Mouse (Mus musculus): ENCODE measurements around the gene Slc5a1.

Gene Slc5a1

DNA sequence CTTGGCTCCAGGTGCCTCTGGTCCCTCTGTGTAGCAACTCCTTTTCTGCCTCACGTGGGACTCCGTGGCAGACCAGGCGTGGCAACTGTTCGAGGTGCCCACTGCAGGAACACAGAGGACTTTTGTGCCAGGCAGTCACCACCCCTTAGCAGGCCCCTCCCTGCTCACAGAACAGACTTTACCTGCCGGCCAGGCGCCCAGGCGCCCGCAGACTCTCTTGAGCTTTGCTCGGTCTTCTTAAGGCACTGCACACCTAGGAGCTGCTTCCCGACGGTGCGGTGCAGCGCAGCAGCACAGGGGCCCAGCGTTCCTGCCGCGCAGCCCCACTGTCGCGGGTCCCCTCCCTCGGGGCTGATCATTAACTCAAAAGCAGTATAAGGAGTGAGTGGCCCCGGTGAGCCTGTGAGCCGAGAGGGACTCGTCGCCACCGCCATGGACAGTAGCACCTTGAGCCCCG lies at the start of gene Slc5a1:
Gene Slc5a1, plus strand, starts transcription at position 195 of the 457 bp plus-strand sequence.
- in situ Hi-C loops (cut with MboI; ENCODE audit: unreplicated experiment in 2 of 2) = no loop called here

- in situ Hi-C loops (cut with MboI; ENCODE audit: unreplicated experiment in 2 of 2) = no loop called here
Measured at GRCm38 (mm10) chr5:33056126-33056765, 47.8 kb upstream of the Slc5a1 start.

GRCm38 (mm10) chr5:33070071-33070470 lies 33.9 kb upstream of the Slc5a1 start:
- in situ Hi-C loops (cut with MboI; ENCODE audit: unreplicated experiment in 2 of 2) = no loop called here

DNA sequence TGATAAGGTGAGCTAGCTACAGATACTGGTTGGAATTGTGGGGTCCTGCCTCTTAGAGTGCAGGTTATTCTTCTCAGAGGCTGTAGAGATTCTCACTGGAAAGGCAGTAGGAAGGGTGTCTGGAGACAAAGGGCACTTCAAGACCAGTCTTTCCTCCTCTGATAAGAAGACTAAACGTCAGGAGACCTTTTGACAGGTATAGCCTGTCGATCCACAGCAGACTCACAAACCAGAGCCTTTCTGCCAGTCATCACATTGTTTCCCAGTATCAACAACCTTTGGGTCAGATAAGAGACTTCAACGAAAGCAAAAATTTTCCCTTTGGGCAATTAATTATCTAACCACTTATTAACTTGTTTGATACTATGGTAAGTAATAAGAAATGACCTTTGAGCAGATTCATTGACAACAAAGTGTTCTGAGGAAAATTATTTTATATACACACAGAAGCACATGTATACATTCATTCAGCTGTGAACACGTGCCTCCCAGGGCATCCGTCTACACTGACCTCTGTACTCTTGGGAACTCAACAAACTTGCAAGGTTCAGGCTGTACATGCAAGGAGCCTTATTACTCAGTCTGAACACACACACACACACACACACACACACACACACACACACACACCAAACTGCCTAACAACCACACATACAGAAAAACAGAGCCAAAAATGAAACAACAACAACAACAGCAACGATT lies 27.4 kb upstream of the Slc5a1 start:
- in situ Hi-C loops (cut with MboI; ENCODE audit: unreplicated experiment in 2 of 2) = no loop called here

DNA sequence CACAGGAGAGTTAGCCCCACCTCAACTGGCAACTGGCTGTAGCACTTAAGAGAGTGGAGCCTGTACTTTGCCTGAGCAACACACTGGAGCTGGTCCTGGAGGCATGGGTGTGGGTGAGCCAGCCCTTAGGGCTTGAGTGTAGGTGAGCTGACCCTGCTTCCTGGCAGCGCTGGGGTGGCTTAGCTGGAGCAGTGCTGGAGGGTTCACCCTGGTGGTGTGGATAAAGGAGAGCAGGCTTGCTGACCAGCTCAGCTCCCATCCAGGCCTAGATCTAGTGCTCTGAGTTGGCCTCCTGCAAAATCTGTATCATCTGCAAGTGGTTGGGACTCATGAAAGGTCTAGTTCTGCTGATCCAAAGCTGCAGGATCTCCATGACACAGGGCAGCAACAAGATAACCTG lies 21.1 kb upstream of the Slc5a1 start:
- in situ Hi-C loops (cut with MboI; ENCODE audit: unreplicated experiment in 2 of 2) = no loop called here

DNA sequence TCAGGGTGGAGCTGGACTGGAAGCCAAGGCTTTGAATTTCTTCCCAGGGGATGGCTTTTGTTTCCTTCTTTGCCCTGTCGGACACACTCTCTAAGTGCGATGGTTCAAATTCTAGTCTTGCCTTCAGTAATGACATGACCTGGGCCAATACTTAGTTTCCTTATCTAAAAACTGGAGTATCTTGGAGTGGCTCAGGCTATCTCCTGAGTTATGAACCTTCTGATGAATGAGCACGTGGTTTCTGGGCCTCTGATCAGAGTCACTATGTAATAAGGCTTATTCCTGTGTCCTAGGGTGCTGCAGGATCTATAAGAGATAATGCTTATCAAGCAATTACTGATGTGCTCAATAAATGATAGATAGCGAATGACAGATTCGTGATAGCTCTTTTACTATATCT lies 19.4 kb upstream of the Slc5a1 start:
- in situ Hi-C loops (cut with MboI; ENCODE audit: unreplicated experiment in 2 of 2) = no loop called here

DNA sequence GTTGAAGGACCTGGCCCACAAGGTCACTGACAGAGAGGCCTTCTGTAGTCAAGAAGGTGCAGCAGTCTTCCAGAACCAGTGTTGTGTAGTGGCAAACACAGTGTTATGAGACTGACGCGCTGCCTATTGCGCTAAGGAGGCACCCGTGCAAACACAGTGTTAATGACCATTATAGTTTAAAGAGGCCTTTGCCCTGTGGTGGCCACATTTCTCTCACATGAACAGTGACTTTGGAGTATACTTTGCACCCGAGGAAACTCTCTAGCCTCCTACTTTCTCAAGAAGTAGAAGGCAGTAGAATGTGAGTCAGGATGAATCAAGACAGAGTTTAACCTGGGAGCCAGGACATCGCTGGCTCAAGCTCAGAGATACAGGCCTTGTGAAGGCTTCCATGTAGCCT lies 12.7 kb upstream of the Slc5a1 start:
- in situ Hi-C loops (cut with MboI; ENCODE audit: unreplicated experiment in 2 of 2) = no loop called here

DNA sequence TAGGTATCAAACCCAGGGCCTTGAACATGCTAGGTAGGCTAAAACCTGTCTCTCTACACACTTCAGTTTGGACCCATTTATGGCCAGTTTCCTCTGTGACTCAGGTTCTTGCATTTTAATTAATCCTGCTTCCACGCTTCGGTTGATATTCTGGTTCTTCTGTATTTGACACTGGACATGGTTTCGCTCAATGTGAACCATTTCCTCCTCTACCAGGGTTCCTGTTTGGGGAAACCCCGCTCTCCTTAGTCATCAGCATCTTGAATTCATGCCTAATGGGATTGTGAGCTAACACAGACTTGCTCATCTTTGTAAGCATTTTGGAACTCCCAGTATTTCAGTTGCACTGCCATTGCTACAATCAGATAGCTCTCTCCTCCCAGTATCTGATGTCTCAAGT lies 8.7 kb upstream of the Slc5a1 start:
- in situ Hi-C loops (cut with MboI; ENCODE audit: unreplicated experiment in 2 of 2) = no loop called here

DNA sequence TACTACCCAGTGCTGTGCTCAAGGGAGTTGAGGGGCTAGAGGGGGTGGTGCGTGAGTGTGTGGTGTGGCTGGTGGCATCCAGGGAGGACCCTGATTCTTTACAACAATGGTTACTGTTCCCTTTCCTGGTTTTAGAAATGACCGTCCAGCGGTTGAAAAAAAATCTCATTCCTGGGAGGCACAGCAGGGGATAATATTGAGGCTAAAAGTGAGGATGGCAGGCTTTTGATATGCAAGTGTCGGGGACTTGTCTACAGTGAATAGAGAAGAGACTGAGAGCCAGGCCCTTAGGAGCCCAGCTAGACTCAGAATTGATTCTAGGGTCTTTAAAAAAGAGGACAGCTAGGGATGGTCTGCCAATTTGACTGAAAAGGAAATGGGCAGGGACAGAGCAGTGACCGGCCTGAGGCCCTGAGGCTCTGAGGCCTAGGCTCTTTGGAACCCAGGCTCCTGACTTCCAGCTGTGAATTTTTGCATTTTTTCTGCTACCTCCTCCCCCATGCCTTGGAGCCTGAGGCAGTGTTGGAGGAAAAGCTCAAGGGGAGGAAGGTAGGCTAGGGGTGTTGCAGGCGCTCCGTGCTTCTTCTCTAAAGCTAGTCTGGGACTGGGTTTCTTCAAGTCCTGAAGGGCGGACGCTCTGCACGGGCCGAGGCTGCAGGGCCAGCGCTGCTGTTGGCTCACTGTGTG lies 1.5 kb upstream of the Slc5a1 start:
- in situ Hi-C loops (cut with MboI; ENCODE audit: unreplicated experiment in 2 of 2) = no loop called here

DNA sequence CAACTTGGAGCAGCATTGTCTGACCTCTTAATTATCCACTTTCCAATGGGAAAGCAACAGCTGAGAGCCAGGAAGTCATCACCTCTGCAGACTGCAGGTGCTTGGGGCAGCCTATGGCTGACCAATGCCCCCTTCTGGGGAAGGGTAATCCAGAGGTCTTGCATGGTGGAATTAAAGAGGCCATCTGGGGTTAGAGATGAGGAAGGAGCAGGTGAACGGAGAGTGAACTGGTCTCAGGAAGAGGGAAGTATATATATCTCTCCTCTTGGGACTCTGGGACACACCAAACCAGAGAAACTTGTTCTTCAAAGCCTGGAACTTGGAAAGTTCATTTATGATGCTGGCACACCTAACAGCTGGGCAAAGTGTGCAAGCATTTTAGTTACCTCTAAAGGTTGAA lies 857 bp downstream of the Slc5a1 start:
- in situ Hi-C loops (cut with MboI; ENCODE audit: unreplicated experiment in 2 of 2) = no loop called here

DNA sequence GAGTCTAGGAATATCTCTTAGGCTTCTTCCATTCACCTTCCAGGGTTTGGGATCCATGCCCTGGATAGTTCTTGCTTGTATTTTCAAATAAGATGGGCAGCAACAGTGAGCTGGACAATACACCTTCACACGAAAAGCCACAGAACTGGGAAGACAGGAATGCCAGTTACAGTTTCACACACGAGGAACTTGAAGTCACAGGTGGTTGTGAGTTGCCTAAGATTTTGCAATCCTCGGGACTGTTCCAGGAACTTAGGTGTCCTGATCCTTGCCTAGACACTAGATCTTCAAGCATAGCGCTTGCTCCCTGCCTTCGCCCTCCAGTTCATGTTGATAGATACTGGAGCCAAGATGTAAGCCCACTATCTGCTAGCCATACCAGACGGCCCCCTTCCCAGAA lies 1.6 kb downstream of the Slc5a1 start:
- in situ Hi-C loops (cut with MboI; ENCODE audit: unreplicated experiment in 2 of 2) = no loop called here

DNA sequence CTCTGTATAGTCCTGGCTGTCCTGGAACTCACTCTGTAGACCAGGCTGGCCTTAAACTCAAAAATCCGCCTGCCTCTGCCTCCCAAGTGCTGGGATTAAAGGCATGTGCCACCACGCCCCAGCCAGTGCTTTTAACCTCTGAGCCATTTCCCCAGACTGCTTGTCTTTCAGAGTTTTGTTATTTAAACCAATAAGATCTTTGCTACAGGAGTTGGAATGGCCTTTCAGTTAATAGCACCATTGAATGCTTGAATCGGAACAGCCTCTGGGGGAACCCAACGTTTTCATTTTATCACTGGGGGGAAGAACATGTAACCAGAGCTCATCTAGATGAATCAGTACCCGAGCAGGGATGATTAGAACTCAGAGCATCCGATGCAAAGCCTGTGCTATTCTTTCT lies 3.0 kb downstream of the Slc5a1 start:
- in situ Hi-C loops (cut with MboI; ENCODE audit: unreplicated experiment in 2 of 2) = no loop called here

DNA sequence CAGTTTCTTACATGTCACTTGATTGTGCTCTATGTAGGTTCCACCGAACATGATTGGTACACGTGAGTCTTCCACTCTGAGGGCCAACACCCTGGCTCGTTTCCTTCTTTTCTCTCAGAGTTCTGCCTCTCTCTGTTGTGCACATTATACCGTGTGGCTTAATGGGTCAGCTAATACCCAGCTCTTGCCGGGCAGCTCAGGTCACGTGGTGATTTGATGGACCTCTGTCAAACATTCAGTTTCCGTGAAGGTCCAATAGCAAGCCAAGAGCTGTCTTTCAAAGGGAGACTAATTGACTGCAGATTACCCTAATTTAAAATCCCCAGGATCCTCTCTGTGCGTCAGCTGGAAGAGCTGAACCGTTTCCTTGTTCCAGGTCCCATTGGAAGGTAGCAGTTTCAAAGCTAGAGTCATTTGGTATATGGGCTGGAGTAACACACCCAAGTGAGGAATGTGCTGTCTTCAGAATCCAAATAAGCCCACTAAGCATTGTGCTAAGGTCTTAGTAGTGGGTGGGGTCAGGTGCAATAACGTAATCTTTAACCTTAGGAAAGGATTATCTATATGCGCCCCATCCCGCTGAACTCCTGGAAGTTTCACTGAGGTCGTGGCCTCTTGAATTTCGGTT lies 3.9 kb downstream of the Slc5a1 start:
- in situ Hi-C loops (cut with MboI; ENCODE audit: unreplicated experiment in 2 of 2) = no loop called here

DNA sequence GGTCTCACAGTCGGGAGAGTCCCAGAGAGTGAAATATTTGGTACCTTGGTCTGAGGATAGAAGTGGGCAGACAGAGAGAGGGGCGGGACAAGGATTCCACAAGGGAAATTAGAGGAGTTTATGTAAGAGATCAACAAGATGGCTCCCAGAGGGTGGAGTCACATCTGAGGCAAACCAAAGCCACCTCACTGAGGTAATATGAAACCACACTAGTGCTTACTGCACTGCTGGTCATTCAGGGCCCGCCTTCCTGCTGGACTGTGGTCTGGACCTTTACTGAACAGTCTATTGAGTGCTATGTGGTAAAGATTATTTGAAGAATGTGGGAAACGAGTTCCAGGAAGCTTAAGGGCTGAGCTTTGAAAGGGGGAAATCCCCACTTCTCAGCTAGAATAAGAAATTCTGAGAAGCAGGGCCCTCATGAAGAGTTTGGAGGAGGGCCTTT lies 17.9 kb downstream of the Slc5a1 start:
- in situ Hi-C loops (cut with MboI; ENCODE audit: unreplicated experiment in 2 of 2) = no loop called here

DNA sequence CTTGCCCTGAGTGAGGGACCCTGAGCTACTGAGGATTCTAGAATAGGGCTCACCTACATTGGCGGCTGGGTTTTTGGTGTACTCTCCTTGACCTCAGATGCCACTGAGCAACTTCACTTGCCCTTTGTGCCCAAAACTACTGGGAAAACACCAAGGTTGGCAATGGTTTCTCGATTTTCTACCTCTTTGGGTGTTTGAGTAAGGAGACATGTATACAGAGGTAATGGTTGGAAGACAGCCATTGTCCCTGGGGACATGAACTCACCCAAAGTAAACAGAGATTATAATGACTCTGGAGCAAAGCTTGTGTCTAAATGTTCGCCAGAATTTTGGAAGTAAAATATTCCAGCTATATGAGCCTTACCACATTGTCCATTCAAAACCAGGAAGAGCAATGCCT lies 19.6 kb downstream of the Slc5a1 start:
- in situ Hi-C loops (cut with MboI; ENCODE audit: unreplicated experiment in 2 of 2) = no loop called here

- in situ Hi-C loops (cut with MboI; ENCODE audit: unreplicated experiment in 2 of 2) = loop anchor here in 1 of 2 experiments (25.0 kb wide), 1 partner anchor 213 kb away; no protein-coding TSS in a partner anchor
Measured at GRCm38 (mm10) chr5:33125318-33125717, 21.3 kb downstream of the Slc5a1 start.

GRCm38 (mm10) chr5:33134132-33134531 lies 30.1 kb downstream of the Slc5a1 start:
- in situ Hi-C loops (cut with MboI; ENCODE audit: unreplicated experiment in 2 of 2) = loop anchor here (10.0 to 25.0 kb wide), 2 partner anchors 219 to 222 kb away; no protein-coding TSS in a partner anchor

- in situ Hi-C loops (cut with MboI; ENCODE audit: unreplicated experiment in 2 of 2) = loop anchor here (5.0 to 25.0 kb wide), 3 partner anchors 88 to 223 kb away; no protein-coding TSS in a partner anchor
Measured at GRCm38 (mm10) chr5:33135611-33136010, 31.6 kb downstream of the Slc5a1 start.

DNA sequence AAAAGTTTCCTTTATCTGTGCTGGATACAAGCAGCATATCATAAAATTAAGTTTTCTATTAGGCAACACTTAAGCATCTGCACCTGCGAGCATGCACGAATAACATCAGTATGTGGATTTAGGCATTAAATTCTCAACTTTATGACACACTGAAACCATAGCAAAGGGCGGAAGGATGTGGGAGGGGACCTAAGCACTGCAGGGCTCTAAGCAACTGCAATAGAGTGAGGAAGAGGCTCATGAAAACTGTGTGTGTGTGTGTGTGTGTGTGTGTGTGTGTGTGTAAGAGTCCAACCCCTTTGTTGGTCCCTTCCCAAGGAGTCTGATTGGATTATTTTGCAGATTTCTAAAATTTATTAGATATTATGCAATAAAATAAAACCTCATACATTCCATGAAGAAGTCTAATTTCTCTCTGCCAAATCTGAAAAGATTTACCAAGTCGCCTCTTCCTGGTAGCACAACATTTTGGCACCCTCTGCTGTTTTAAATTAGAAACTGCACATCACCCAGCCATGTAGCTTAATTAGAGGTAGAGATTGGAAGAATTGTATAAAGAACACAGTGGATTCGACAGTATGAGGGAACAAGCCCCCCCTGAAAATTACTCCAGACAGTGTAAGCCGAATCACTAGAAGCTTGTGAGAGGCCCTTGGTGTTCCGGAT lies 38.9 kb downstream of the Slc5a1 start:
- in situ Hi-C loops (cut with MboI; ENCODE audit: unreplicated experiment in 2 of 2) = loop anchor here (10.0 to 25.0 kb wide), 2 partner anchors 231 to 548 kb away; no protein-coding TSS in a partner anchor

DNA sequence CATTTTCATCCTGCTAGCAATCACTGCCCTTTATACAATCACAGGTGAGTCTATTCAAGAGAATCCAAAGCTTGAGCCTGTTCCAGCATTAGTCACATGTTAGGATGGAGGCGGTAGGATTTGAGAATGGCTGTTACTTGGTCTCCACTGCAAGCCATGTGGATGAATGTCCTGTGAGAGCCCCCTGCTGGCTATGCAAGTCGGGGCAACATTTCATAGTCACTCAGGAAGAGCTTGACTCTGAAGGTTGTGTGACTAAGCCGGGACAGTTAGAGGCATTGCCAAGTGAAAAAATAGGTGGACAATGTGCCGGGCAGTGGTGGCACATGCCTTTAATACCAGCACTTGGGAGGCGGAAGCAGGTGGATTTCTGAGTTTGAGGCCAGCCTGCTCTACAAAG lies 40.0 kb downstream of the Slc5a1 start:
- in situ Hi-C loops (cut with MboI; ENCODE audit: unreplicated experiment in 2 of 2) = loop anchor here (10.0 to 25.0 kb wide), 2 partner anchors 232 to 549 kb away; no protein-coding TSS in a partner anchor

All from v-Abl transformed pro-B cells (cell line).